Mouse (Mus musculus) ES-E14 (cell line): Measurements from ENCODE around the gene Gm572.

Source experiments
- CHD2 ChIP-seq: IDR thresholded peaks from 2 replicates; pipeline ENCODE4 v1.6.1; 2014; ENCODE audit warnings: mild to moderate bottlenecking, low read depth, low read length, inconsistent platforms
- MAFK ChIP-seq: IDR thresholded peaks from 2 replicates; pipeline ENCODE4 v1.6.1; 2014; ENCODE audit warnings: mild to moderate bottlenecking, low read depth, low read length, inconsistent platforms; ENCODE audit not compliant: insufficient read depth
- ZNF384 ChIP-seq: IDR thresholded peaks from 2 replicates; pipeline ENCODE4 v1.6.1; 2012; ENCODE audit warnings: low read depth, low read length, inconsistent platforms

- TF ChIP-seq MAFK (no peak), CHD2 (no peak), ZNF384 (no peak)
Measured at GRCm38 (mm10) chr4:148663326-148663725, 20.2 kb downstream of the Gm572 start.
